Mouse (Mus musculus) hindbrain, embryonic 16.5 days (tissue): ENCODE measurements around the gene Pkn1. TPM values are rescaled to one million over a fixed set of nuclear protein-coding genes. Genes with fewer than 3 reads are reported as not detected.

ENCODE experiments used
- ATAC-seq: fragments of 200-750 bp; cut with Nextera tagmentation; 2 replicates; pipeline ENCODE4 v1.8.0; 2017; ENCODE audit warnings: moderate TSS enrichment, moderate library complexity
- H3K27ac ChIP-seq: fragments of 300-500 bp; sonication (generic); 2 replicates; pipeline ENCODE4 v1.5.1; 2014; ENCODE audit warnings: low read depth, mild to moderate bottlenecking, control low read depth, low read length, moderate library complexity
- H3K27me3 ChIP-seq: fragments of 300-500 bp; sonication (generic); replicated peaks from 2 replicates; pipeline ENCODE4 v1.6.1; 2014; ENCODE audit warnings: low read length; ENCODE audit not compliant: control insufficient read depth, insufficient read depth
- H3K36me3 ChIP-seq: fragments of 300-500 bp; sonication (generic); 2 replicates; pipeline ENCODE4 v1.6.1; 2014; ENCODE audit warnings: mild to moderate bottlenecking, low read length, moderate library complexity, mixed read lengths; ENCODE audit not compliant: control insufficient read depth, insufficient read depth
- H3K4me1 ChIP-seq: fragments of 300-500 bp; sonication (generic); 2 replicates; pipeline ENCODE4 v1.6.1; 2014; ENCODE audit warnings: low read depth, low read length; ENCODE audit not compliant: control insufficient read depth, insufficient read depth
- H3K4me2 ChIP-seq: fragments of 300-500 bp; sonication (generic); 2 replicates; pipeline ENCODE4 v1.6.1; 2014; ENCODE audit warnings: mild to moderate bottlenecking, low read length, control low read depth, moderate library complexity
- H3K4me3 ChIP-seq: fragments of 300-500 bp; sonication (generic); 2 replicates; pipeline ENCODE4 v1.5.1; 2014; ENCODE audit warnings: mild to moderate bottlenecking, low read length, control low read depth, moderate library complexity
- H3K9ac ChIP-seq: fragments of 300-500 bp; sonication (generic); 2 replicates; pipeline ENCODE4 v1.6.1; 2014; ENCODE audit warnings: low read depth, mild to moderate bottlenecking, control low read depth, low read length, moderate library complexity
- H3K9me3 ChIP-seq: fragments of 300-500 bp; sonication (generic); 2 replicates; pipeline ENCODE4 v1.6.1; 2014; ENCODE audit warnings: mild to moderate bottlenecking, low read length, moderate library complexity; ENCODE audit not compliant: control insufficient read depth
- WGBS: fragments of 180-500 bp; shearing (Covaris S2); extraction: QIAGEN DNeasy Blood & Tissue Kit; methylation state at CpG from one replicate; pipeline ENCODE4 v1.1.7; 2014; 5-methylcytosine and 5-hydroxymethylcytosine counted together
- polyA plus RNA-seq: library from polyadenylated mRNA; unstranded; fragments of >200 nt; fragmentation: Nextera tagmentation; extraction: Ambion mirVana; gene quantifications from 2 replicates; pipeline ENCODE4 v1.2.1, GENCODE M21; 2015

Pkn1 gene
- polyA plus RNA-seq, 1 experiment from 2014 or later, result 21.2 TPM

GRCm38 (mm10) chr8:83695351-83696106 is 3.5 kb downstream of the Pkn1 start:
- H3K27me3 ChIP-seq, result no peaks in the 10 kb centered on the region
- H3K4me2 ChIP-seq, result no peak overlapping the region
- peaks cover 21% of the 10 kb centered on the region for H3K4me1 ChIP-seq
- no peaks in the 10 kb centered on the region for H3K9me3 ChIP-seq
- ATAC-seq, result no peak
- H3K9ac ChIP-seq, result no peak overlapping the region
- H3K27ac ChIP-seq, result no peak overlapping the region
- H3K4me3 ChIP-seq, result no peak overlapping the region
- 69% methylated on average over 17 of the region's 17 CpGs for WGBS
- peaks cover 21% of the 10 kb centered on the region for H3K36me3 ChIP-seq

GRCm38 (mm10) chr8:83694369-83695160 is 4.4 kb downstream of the Pkn1 start:
- H3K9me3 ChIP-seq, result no peaks in the 10 kb centered on the region
- no peak overlapping the region for H3K4me2 ChIP-seq
- H3K4me3 ChIP-seq, result no peak overlapping the region
- no peaks in the 10 kb centered on the region for H3K27me3 ChIP-seq
- no peak for ATAC-seq
- no peak overlapping the region for H3K27ac ChIP-seq
- 85% methylated on average over 11 of the region's 11 CpGs for WGBS
- peaks cover 25% of the 10 kb centered on the region for H3K36me3 ChIP-seq
- H3K4me1 ChIP-seq, result peaks cover 17% of the 10 kb centered on the region
- no peak overlapping the region for H3K9ac ChIP-seq

GRCm38 (mm10) chr8:83693609-83694236 is 5.3 kb downstream of the Pkn1 start:
- H3K4me1 ChIP-seq, result peaks cover 14% of the 10 kb centered on the region
- H3K4me2 ChIP-seq, result no peak overlapping the region
- H3K27ac ChIP-seq, result no peak overlapping the region
- H3K9ac ChIP-seq, result no peak overlapping the region
- H3K9me3 ChIP-seq, result no peaks in the 10 kb centered on the region
- no peaks in the 10 kb centered on the region for H3K27me3 ChIP-seq
- H3K4me3 ChIP-seq, result no peak overlapping the region
- ATAC-seq, result no peak
- WGBS, result 88% methylated on average over 10 of the region's 10 CpGs
- H3K36me3 ChIP-seq, result peaks cover 25% of the 10 kb centered on the region

- H3K4me3 ChIP-seq, result no peak overlapping the region
- H3K9me3 ChIP-seq, result no peaks in the 10 kb centered on the region
- no peaks in the 10 kb centered on the region for H3K27me3 ChIP-seq
- no peak overlapping the region for H3K9ac ChIP-seq
- H3K36me3 ChIP-seq, result peaks cover 40% of the 10 kb centered on the region
- H3K27ac ChIP-seq, result no peak overlapping the region
- ATAC-seq, result no peak
- no peaks in the 10 kb centered on the region for H3K4me1 ChIP-seq
- no peak overlapping the region for H3K4me2 ChIP-seq
- 91% methylated on average over 6 of the region's 6 CpGs for WGBS
Observed at GRCm38 (mm10) chr8:83689264-83689663, 9.7 kb downstream of the Pkn1 start.

- Histone ChIP-seq H3K4me2 (no peak overlapping the region), H3K9ac (no peak overlapping the region), H3K27ac (no peak overlapping the region), H3K4me3 (no peak overlapping the region), H3K9me3 (no peaks in the 10 kb centered on the region), H3K4me1 (no peaks in the 10 kb centered on the region), H3K27me3 (no peaks in the 10 kb centered on the region), H3K36me3 (peaks cover 37% of the 10 kb centered on the region)
- WGBS, result 93% methylated on average over 9 of the region's 9 CpGs
- no peak for ATAC-seq
Observed at GRCm38 (mm10) chr8:83684517-83684916, 14.5 kb downstream of the Pkn1 start.

- Histone ChIP-seq H3K4me3 (no peak overlapping the region), H3K9ac (no peak overlapping the region), H3K4me2 (no peak overlapping the region), H3K27ac (no peak overlapping the region), H3K27me3 (no peaks in the 10 kb centered on the region), H3K9me3 (no peaks in the 10 kb centered on the region), H3K4me1 (no peaks in the 10 kb centered on the region), H3K36me3 (peaks cover 55% of the 10 kb centered on the region)
- ATAC-seq, result no peak
- 39% methylated on average over 6 of the region's 6 CpGs for WGBS
Observed at GRCm38 (mm10) chr8:83681099-83681498, 17.9 kb downstream of the Pkn1 start.

- Histone ChIP-seq H3K9ac (no peak overlapping the region), H3K9me3 (no peaks in the 10 kb centered on the region), H3K27ac (no peak overlapping the region), H3K4me1 (no peaks in the 10 kb centered on the region), H3K4me3 (no peak overlapping the region), H3K4me2 (no peak overlapping the region), H3K27me3 (no peaks in the 10 kb centered on the region), H3K36me3 (peaks cover 56% of the 10 kb centered on the region)
- WGBS, result 88% methylated on average over 5 of the region's 5 CpGs
- no peak for ATAC-seq
Observed at GRCm38 (mm10) chr8:83680603-83681002, 18.4 kb downstream of the Pkn1 start.

- Histone ChIP-seq H3K4me3 (no peak overlapping the region), H3K27me3 (no peaks in the 10 kb centered on the region), H3K4me1 (no peaks in the 10 kb centered on the region), H3K36me3 (peaks cover 50% of the 10 kb centered on the region), H3K4me2 (no peak overlapping the region), H3K9me3 (no peaks in the 10 kb centered on the region), H3K9ac (no peak overlapping the region), H3K27ac (no peak overlapping the region)
- no peak for ATAC-seq
- WGBS, result 97% methylated on average over 12 of the region's 12 CpGs
Observed at GRCm38 (mm10) chr8:83679866-83680265, 19.1 kb downstream of the Pkn1 start.

- no peak overlapping the region for H3K4me2 ChIP-seq
- H3K27ac ChIP-seq, result no peak overlapping the region
- no peak overlapping the region for H3K4me3 ChIP-seq
- H3K9ac ChIP-seq, result no peak overlapping the region
- H3K36me3 ChIP-seq, result peaks cover 58% of the 10 kb centered on the region
- ATAC-seq, result no peak
- WGBS, result 90% methylated on average over 5 of the region's 5 CpGs
- no peaks in the 10 kb centered on the region for H3K27me3 ChIP-seq
- no peaks in the 10 kb centered on the region for H3K4me1 ChIP-seq
- H3K9me3 ChIP-seq, result no peaks in the 10 kb centered on the region
Observed at GRCm38 (mm10) chr8:83674497-83674896, 24.5 kb downstream of the Pkn1 start.
